Mouse (Mus musculus): ENCODE results near the gene Stambp.

The Stambp gene

DNA sequence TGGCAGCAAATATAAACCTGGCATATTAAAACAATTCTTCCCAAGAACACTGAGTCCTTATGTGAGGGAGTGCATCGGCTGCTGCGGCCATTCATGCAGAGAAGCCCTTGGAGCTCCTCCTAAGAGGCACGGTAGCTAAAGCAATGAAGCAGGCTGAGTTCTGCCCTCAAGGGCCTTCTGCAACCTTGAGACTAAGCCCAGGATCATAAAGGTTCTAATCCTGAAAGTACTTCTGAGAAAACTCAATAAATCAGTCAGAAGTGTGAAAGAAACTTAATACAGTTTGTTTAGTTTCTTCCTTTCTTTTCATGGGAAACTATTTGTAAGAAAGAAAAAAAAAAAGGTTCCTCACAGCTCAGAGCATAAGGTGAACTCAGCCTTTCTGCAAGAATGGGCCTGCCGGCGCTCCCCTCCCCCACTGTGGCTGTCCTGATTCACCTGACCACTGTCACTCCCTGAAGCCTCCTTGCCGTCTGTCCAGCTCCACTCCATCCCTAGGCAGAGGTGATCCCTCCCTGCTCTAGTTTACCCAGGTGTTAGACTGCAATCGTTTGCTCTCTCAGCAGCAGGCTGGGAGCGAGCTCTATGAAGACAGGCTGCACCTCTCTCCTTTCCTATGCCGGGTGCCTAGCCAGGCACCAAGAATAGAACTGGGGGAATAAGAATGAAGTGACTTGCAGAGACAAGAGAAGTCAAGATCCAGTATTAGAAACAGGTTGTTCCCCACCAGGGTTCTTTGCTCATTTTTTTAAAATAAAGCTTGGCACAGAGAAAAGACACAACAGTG lies 70.8 kb downstream of the Stambp start:
- no peak for DNase-seq (ENCODE audit: low spot score in 2 of 2)

DNA sequence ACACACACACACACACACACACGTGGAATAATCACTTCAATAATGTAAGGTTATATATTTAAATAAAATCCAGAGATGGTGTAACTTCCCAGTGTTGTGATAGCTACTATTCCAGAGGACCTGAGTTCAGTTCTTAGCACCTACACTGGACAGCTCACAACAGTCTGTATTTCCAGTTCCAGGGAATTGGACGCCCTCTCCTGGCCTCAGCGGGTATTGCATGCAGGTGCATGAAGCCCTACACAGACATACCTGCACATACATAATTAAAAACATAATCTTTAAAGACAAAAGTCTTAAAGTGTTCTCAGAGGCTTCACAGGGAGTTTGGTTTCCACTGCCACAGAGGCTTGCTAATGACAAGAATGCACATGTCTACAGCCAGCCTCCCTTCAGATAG lies 72.1 kb downstream of the Stambp start:
- no peak for DNase-seq (ENCODE audit: low spot score in 2 of 2)

DNA sequence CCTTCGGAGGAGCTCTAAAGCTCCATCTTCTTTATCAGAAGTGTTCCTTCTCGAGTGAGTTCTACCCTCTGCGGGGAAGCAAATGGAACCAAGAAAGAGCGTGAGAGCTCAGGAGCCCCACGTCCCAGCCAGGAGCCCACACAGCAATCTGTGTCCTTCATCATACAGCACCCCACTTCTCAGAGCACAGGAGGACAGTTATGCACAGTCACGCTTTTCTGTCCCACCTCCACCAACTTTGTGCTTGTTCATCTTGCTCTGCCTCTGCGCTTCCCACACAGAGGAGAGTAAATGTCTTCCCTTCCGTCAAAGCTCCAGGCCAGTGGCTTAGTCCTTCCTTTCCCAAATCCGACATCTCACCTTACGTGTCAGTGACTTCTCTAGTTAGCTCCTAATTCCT lies 73.5 kb downstream of the Stambp start:
- DNase-seq (ENCODE audit: low spot score in 2 of 2): no peak

DNA sequence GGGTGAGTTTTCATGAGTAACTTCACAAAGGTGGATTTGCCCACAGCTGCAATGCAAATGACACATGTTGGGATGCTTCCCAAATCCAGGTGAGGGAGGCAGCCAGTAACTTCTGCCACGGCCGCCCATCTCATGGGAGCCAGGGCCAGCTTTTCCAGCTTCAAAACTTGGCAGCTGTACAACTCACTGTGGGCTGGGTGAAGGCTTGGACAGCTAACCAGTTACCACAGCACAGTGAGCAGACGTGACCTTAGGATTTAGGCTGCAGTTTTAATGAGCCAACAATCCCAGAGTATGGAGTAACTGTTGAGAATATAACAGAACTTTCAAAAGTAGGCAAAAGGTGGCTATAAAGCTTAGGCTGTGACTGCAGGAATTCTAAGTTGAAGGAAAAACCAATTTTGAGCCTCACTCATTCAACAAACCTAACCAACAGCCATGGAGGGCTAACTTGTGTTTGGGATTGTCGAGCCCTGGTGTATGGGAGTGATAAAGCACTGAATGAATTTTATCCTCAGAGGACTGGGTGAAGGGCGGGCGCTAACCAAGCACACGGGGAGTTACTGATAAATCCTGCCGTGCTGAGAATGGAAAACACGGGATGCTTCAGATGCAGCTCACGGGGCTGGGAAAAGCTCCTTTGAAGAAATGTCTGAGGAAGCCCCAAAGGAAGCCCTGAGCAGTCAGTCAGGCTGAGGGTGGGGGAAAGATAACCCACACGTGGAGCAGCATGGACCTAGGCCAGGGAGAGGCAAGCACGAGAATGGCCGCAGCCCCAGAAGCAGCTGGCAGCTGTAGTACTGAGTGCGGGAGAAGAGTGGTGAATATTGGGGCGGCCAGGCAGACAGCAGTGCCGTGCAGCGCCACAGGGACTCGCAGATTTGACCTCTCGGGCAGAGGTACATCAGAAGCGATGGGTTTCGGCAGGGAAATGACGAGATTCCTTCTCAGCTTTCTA lies 75.5 kb downstream of the Stambp start:
- no peak for DNase-seq (ENCODE audit: low spot score in 2 of 2)

DNA sequence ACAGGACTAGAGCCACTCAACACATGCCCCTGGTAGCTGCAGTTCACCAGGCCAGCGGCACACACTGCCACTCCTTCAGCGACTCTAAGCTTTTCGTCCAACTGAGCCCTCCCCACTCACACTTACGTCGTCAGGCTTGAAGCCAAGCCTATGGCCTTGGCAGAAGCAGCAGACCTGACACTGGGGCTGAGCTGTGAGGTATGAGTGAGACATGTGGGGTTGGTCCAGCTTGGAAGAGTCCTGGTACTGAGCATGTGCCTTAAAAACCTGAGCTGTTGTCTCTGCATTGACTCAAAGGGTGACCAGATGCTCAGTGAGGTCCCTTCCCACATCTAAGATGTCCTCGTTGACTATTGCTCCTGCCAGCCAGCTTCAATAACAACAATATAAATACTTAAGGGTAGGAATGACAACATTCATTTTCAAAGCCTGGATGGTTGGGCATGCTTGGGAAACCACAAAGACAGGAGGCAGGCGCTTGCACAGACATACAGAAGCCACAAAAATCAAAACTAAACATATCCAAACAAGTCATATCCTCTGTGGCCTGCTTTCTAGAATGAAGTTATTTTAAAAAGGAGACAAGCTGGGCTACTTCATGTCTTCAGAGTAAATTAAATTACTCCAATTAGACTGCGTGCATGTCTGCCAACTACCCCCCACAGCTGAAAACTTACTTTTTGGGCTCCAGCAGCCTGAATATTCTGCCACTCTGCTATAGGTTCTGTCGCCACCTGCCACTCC lies 76.3 kb downstream of the Stambp start:
- no peak for DNase-seq (ENCODE audit: low spot score in 2 of 2)
